Mouse (Mus musculus): ENCODE measurements around the gene Mettl14.
"Not testable (repeated sequence)": the region's sequence is repeated elsewhere in the genome, so short reads cannot be mapped to it uniquely, and the experiment has no call there.

Gene Mettl14

GRCm38 (mm10) chr3:123385486-123386156 is at the start of gene Mettl14:
Gene Mettl14 (minus strand): TSS chr3:123386108.
- peak; percentile 99 for DNase-seq

GRCm38 (mm10) chr3:123433362-123433761 is 47.5 kb upstream of the Mettl14 start:
- DNase-seq: no peak

GRCm38 (mm10) chr3:123431951-123432674 is 46.2 kb upstream of the Mettl14 start:
- DNase-seq: no peak

- DNase-seq: peak; percentile 17
Measured at GRCm38 (mm10) chr3:123429597-123430458, 43.9 kb upstream of the Mettl14 start.

- no peak for DNase-seq
Measured at GRCm38 (mm10) chr3:123428005-123428404, 42.1 kb upstream of the Mettl14 start.

- no peak for DNase-seq
Measured at GRCm38 (mm10) chr3:123425647-123426046, 39.7 kb upstream of the Mettl14 start.

- no peak for DNase-seq
Measured at GRCm38 (mm10) chr3:123413173-123413572, 27.3 kb upstream of the Mettl14 start.

- no peak for DNase-seq
Measured at GRCm38 (mm10) chr3:123411821-123412578, 26.1 kb upstream of the Mettl14 start.

GRCm38 (mm10) chr3:123404945-123405344 is 19.0 kb upstream of the Mettl14 start:
- no peak for DNase-seq

- peak; percentile 18 for DNase-seq
Measured at GRCm38 (mm10) chr3:123397562-123398481, 11.9 kb upstream of the Mettl14 start.

GRCm38 (mm10) chr3:123395611-123396010 is 9.7 kb upstream of the Mettl14 start:
- DNase-seq: no peak

GRCm38 (mm10) chr3:123391180-123391579 is 5.3 kb upstream of the Mettl14 start:
- DNase-seq: no peak

GRCm38 (mm10) chr3:123386157-123386780 is 361 bp upstream of the Mettl14 start:
- not testable (repeated sequence) for DNase-seq

GRCm38 (mm10) chr3:123385118-123385485 is 806 bp downstream of the Mettl14 start:
- no peak for DNase-seq

- no peak for DNase-seq
Measured at GRCm38 (mm10) chr3:123384435-123384834, 1.5 kb downstream of the Mettl14 start.

GRCm38 (mm10) chr3:123376562-123376961 is 9.3 kb downstream of the Mettl14 start:
- DNase-seq: no peak

- DNase-seq: peak; percentile 80
Measured at GRCm38 (mm10) chr3:123371766-123372535, 14.0 kb downstream of the Mettl14 start.

- no peak for DNase-seq
Measured at GRCm38 (mm10) chr3:123370927-123371326, 15.0 kb downstream of the Mettl14 start.

- no peak for DNase-seq
Measured at GRCm38 (mm10) chr3:123369161-123369560, 16.7 kb downstream of the Mettl14 start.

- not testable (repeated sequence) for DNase-seq
Measured at GRCm38 (mm10) chr3:123366820-123367219, 19.1 kb downstream of the Mettl14 start.
